Mouse (Mus musculus) heart, postnatal 4 days (tissue): ENCODE data around the gene Gm49450. TPM values are rescaled to one million over a fixed set of nuclear protein-coding genes. Genes with fewer than 3 reads are reported as not detected.
A peak's percentile ranks its signal among the peaks of the same experiment; 100 is the strongest.
"Not testable (repeated sequence)": the region's sequence is repeated elsewhere in the genome, so short reads cannot be mapped to it uniquely, and the experiment has no call there.

ENCODE experiments used
- DNase-seq: peaks from one replicate; pipeline ENCODE4 v3.0.0; 2021
- total RNA-seq, 2 experiments: library from RNA; stranded (reverse); gene quantifications; 2 replicates each; pipeline ENCODE4 v1.2.3; 2021

Gm49450 gene
- total RNA-seq, 2 experiments from 2014 or later: not detected

DNA sequence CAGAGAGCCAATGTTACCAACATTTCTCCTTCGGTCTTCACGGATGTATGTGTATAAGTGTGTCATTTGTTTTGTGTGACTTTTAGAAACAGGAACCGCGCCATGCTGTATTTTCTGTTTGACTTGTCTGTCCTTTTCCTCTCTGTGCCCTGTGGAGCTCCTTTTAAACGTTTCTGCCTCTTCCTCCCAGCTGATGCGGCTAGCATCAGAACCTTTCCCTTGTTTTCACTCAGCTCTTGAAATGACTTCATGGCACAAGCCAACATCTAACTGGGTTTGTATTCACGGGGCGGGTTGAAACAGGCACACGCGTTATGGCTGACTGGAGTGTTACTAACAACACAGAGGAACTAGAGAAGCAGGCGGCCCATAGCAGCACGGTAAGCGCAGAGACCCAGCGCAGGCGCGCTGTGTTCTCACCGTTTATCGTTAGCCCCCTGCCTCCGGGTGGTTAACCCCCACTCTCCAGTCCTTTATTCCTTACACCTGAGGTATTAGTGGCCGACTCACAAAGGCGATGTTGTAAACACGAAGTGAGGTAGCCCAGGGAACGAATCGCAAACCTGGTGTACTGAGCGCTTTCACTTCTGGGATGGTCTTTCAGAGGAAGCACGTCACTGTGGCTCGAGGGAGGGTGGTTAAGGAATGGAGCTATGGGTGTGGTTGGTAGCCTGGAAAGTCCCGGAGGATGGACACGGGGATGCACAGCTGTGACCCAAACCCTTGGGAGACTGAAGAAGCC, 32.1 kb upstream of the Gm49450 start:
- DNase-seq: peak; percentile 82

DNA sequence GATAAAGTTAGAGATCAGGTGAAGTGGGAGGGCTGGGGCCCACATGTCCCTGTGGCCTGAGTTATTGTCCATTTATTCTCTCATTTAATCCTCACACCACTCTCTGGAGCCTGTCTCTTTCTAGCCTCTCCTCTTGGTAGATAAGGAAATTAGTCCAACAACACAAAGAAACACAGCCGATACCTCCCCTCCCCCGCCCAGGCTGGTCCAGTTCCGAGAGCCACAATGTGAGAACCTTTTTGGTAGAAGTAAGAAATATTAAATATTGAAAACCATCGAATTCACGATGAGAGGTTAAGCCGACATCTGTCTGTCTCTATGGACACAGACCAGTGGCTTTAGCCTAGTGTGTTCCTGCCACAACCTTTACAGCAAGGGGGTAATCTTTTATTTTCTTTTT, 31.3 kb upstream of the Gm49450 start:
- no peak for DNase-seq

GRCm38 (mm10) chr15:98983431-98984081, 30.2 kb upstream of the Gm49450 start:
- no peak for DNase-seq

DNA sequence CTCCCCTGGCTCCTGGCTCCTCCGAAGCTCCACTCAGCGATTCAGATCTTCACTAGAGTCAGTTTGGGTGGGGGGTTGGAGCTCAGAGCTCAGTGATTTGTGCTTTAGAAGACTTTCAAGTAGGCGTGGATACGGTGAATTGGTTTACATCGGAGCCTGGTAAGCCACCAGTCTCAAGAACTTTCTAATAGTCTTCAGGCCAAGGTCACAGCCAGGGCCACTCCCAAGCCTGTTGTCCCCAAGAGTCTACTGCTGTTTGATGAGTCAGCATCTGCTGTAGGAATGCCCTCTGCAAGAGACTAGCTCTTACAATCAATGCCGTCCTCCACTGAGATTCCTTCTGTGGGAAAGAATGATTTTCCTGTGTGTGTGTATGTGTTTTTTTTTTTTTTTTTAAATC, 28.7 kb upstream of the Gm49450 start:
- no peak for DNase-seq

- no peak for DNase-seq
Measured at GRCm38 (mm10) chr15:98980012-98980614, 26.8 kb upstream of the Gm49450 start.

- no peak for DNase-seq
Measured at GRCm38 (mm10) chr15:98978409-98979172, 25.2 kb upstream of the Gm49450 start.

DNA sequence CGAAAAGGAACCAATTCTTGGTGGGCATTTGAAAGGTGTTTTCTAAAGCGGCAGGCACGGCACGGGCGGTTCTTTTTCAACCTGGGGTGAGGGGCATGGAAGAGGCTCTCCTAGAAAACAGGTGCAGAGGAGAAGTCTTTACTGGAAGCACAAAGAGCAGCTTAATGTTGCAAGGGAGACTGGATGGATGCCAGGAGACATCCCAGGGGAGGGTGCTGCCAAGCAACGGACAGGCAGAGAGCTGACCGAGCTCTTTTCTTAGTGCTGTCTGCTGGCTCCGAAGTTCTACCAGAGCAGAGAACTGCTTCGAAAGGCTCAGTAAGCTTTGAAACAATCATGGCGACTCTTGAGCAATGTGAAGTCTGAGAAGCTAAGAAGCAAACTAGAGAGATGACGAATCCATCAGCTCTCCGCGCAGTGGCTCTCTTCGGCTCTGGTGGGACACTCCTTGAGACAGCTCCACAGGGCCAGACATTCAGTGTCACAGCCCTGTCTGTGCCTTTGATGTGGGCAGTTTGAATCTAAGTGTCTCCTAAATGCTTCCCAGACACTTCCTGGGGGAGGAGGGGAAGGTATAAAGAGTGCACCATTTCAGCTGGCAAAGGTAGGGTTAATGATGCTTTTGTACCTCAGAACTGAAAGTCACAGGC, 24.5 kb upstream of the Gm49450 start:
- peak; percentile 85 for DNase-seq

DNA sequence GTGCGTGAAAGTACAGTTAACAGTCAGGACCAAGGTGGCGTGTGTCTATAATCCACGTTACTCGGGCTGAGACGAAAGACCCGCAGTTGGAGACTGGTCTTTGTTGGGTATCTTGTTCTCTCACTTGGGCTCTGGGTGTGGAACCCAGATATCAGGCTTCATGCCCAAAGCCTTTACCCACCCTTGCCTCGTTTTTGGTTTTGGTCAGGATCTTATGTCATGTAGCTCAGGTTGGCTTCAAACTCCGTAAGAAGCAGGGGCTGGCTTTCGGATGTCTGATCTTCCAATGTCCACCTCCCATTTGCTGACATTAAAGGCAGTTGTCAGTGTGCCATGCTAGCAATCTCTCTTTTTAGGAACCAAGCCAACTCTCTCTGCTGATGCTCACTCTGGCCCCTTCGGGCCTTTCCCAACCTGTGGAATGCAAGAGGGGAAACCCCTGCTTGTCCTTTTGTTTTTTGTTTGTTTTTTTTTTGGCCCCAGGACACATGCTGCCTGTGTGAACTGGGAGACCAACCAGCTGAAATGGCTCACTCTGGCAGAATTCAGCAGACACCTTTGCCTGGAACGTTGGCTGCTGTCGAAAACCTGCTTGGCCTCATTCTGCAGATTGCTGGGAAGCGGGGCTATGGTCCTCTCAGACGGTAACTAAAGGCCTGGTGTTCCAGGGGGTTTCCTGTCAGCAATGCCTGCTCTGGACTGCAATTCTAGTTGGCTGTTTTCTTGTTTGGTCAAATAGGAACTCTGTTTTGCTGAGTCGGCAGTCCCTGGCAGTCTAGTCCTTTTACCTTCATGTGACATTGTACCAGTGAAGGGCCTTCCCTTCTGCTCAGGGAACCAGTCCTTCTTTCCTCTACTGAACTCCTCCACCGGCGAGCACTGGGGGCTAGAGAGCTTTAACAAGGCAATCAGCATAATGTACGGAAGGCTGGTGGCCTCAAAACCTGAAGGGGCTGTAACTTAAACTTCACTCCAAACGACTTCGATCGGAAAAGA, 23.7 kb upstream of the Gm49450 start:
- no peak for DNase-seq

GRCm38 (mm10) chr15:98973015-98973614, 19.8 kb upstream of the Gm49450 start:
- no peak for DNase-seq

- not testable (repeated sequence) for DNase-seq
Measured at GRCm38 (mm10) chr15:98971576-98972320, 18.4 kb upstream of the Gm49450 start.

- DNase-seq: no peak
Measured at GRCm38 (mm10) chr15:98971111-98971510, 17.8 kb upstream of the Gm49450 start.

- DNase-seq: no peak
Measured at GRCm38 (mm10) chr15:98969372-98970101, 16.2 kb upstream of the Gm49450 start.

GRCm38 (mm10) chr15:98968701-98969371, 15.5 kb upstream of the Gm49450 start:
- peak; percentile 69 for DNase-seq

GRCm38 (mm10) chr15:98959531-98959930, 6.2 kb upstream of the Gm49450 start:
- DNase-seq: no peak

- DNase-seq: no peak
Measured at GRCm38 (mm10) chr15:98958901-98959420, 5.6 kb upstream of the Gm49450 start.

- DNase-seq: no peak
Measured at GRCm38 (mm10) chr15:98957475-98957874, 4.1 kb upstream of the Gm49450 start.

- DNase-seq: no peak
Measured at GRCm38 (mm10) chr15:98956000-98956399, 2.6 kb upstream of the Gm49450 start.

- DNase-seq: no peak
Measured at GRCm38 (mm10) chr15:98955324-98955723, 2.0 kb upstream of the Gm49450 start.
